Mouse (Mus musculus) embryonic facial prominence, embryonic 11.5 days (tissue): ENCODE measurements around the gene Eme2. TPM values are rescaled to one million over a fixed set of nuclear protein-coding genes. Genes with fewer than 3 reads are reported as not detected.
A peak's percentile ranks its signal among the peaks of the same experiment; 100 is the strongest.

ENCODE experiments used
- ATAC-seq: fragments of 200-750 bp; cut with Nextera tagmentation; replicated peaks from 2 replicates; pipeline ENCODE4 v1.8.0; 2017; ENCODE audit warnings: low read depth; ENCODE audit not compliant: insufficient number of reproducible peaks, low FRiP score, low TSS enrichment
- DNase-seq: peaks from one replicate; pipeline ENCODE4 v3.0.0-alpha.2; 2015; ENCODE audit warnings: low spot score
- H3K27ac ChIP-seq: fragments of 300-500 bp; sonication (generic); replicated peaks from 2 replicates; pipeline ENCODE4 v1.5.1; 2014; ENCODE audit warnings: mild to moderate bottlenecking, low read depth, low read length, control low read depth
- H3K27me3 ChIP-seq: fragments of 300-500 bp; sonication (generic); 2 replicates; pipeline ENCODE4 v1.6.1; 2014; ENCODE audit warnings: mild to moderate bottlenecking, low read length, moderate library complexity, mixed read lengths; ENCODE audit not compliant: control insufficient read depth, insufficient read depth
- H3K36me3 ChIP-seq: fragments of 300-500 bp; sonication (generic); replicated peaks from 2 replicates; pipeline ENCODE4 v1.6.1; 2014; ENCODE audit warnings: low read depth, mild to moderate bottlenecking, low read length, moderate library complexity, mixed read lengths; ENCODE audit not compliant: control insufficient read depth, insufficient read depth
- H3K4me1 ChIP-seq: fragments of 300-500 bp; sonication (generic); 2 replicates; pipeline ENCODE4 v1.6.1; 2014; ENCODE audit warnings: low read length, mixed read lengths; ENCODE audit not compliant: control insufficient read depth, insufficient read depth
- H3K4me2 ChIP-seq: fragments of 300-500 bp; sonication (generic); 2 replicates; pipeline ENCODE4 v1.6.1; 2014; ENCODE audit warnings: low read depth, mild to moderate bottlenecking, control low read depth, low read length, moderate library complexity
- H3K4me3 ChIP-seq: fragments of 300-500 bp; sonication (generic); 2 replicates; pipeline ENCODE4 v1.5.1; 2014; ENCODE audit warnings: low read depth, low read length, control low read depth
- H3K9ac ChIP-seq: fragments of 300-500 bp; sonication (generic); replicated peaks from 2 replicates; pipeline ENCODE4 v1.6.1; 2014; ENCODE audit warnings: mild to moderate bottlenecking, control low read depth, low read length
- H3K9me3 ChIP-seq: fragments of 300-500 bp; sonication (generic); replicated peaks from 2 replicates; pipeline ENCODE4 v1.6.1; 2016; ENCODE audit warnings: mild to moderate bottlenecking, low read length, inconsistent platforms, mixed read lengths; ENCODE audit not compliant: control insufficient read depth
- WGBS: fragments of 180-500 bp; shearing (Covaris S2); extraction: QIAGEN DNeasy Blood & Tissue Kit; methylation state at CpG from one replicate; pipeline ENCODE4 v1.1.7; 2014; 5-methylcytosine and 5-hydroxymethylcytosine counted together
- polyA plus RNA-seq: library from polyadenylated mRNA; unstranded; fragments of >200 nt; fragmentation: Nextera tagmentation; extraction: Ambion mirVana; gene quantifications from 2 replicates; pipeline ENCODE4 v1.2.1, GENCODE M21; 2014

The Eme2 gene
- polyA plus RNA-seq, 1 experiment from 2014 or later = 15.9 TPM

GRCm38 (mm10) chr17:24850065-24850772 is 44.7 kb downstream of the Eme2 start, which contains the start of gene Fahd1:
Gene Fahd1, minus strand, starts transcription at chr17:24850364.
- peak within 1 kb of the TSS; percentile 94 for H3K4me2 ChIP-seq
- peak within 1 kb of the TSS; percentile 80 for H3K4me3 ChIP-seq
- DNase-seq (peak; percentile 98), ATAC-seq (peak; percentile 99)
- WGBS = under 1% methylated on average over 58 of the region's 58 CpGs
- H3K27ac ChIP-seq = peak within 1 kb of the TSS; percentile 72
- H3K4me1 ChIP-seq = peaks cover 3% of the 10 kb centered on the region; the same call in 1 of the 2 replicates
- peak within 1 kb of the TSS; percentile 69 for H3K9ac ChIP-seq
- no peaks in the 10 kb centered on the region for H3K9me3 ChIP-seq
- no peaks in the 10 kb centered on the region for H3K36me3 ChIP-seq
- H3K27me3 ChIP-seq = no peaks in the 10 kb centered on the region; the same call in 1 of the 2 replicates

GRCm38 (mm10) chr17:24849733-24850064 is 45.2 kb downstream of the Eme2 start:
- under 1% methylated on average over 21 of the region's 21 CpGs for WGBS
- Histone ChIP-seq H3K36me3 (no peaks in the 10 kb centered on the region), H3K27me3 (no peaks in the 10 kb centered on the region; the same call in 1 of the 2 replicates), H3K9ac (peak overlapping the region; percentile 69), H3K9me3 (no peaks in the 10 kb centered on the region), H3K27ac (peak overlapping the region; percentile 72), H3K4me1 (peaks cover 3% of the 10 kb centered on the region; the same call in 1 of the 2 replicates), H3K4me2 (peak overlapping the region; percentile 77), H3K4me3 (peak overlapping the region; percentile 80)
- DNase-seq = peak; percentile 65
- ATAC-seq = peak; percentile 51; the same call in 1 of the 2 replicates

GRCm38 (mm10) chr17:24848600-24849031 is 46.3 kb downstream of the Eme2 start:
- H3K9me3 ChIP-seq = no peaks in the 10 kb centered on the region
- no peak overlapping the region for H3K27ac ChIP-seq
- H3K36me3 ChIP-seq = no peaks in the 10 kb centered on the region
- H3K4me1 ChIP-seq = peaks cover 3% of the 10 kb centered on the region; the same call in 1 of the 2 replicates
- no peak overlapping the region for H3K9ac ChIP-seq
- H3K4me3 ChIP-seq = no peak overlapping the region
- H3K4me2 ChIP-seq = no peak overlapping the region
- DNase-seq = no peak
- ATAC-seq = no peak
- no peaks in the 10 kb centered on the region; the same call in 1 of the 2 replicates for H3K27me3 ChIP-seq

- H3K4me1 ChIP-seq = peaks cover 3% of the 10 kb centered on the region; the same call in 1 of the 2 replicates
- H3K27ac ChIP-seq = no peak overlapping the region
- H3K36me3 ChIP-seq = no peaks in the 10 kb centered on the region
- no peak overlapping the region for H3K4me3 ChIP-seq
- no peaks in the 10 kb centered on the region for H3K9me3 ChIP-seq
- no peaks in the 10 kb centered on the region; the same call in 1 of the 2 replicates for H3K27me3 ChIP-seq
- no peak overlapping the region for H3K4me2 ChIP-seq
- no peak overlapping the region for H3K9ac ChIP-seq
- WGBS = 95% methylated on average over 1 of the region's 1 CpGs
- DNase-seq (no peak), ATAC-seq (no peak)
Observed at GRCm38 (mm10) chr17:24847386-24847785, 47.5 kb downstream of the Eme2 start.

GRCm38 (mm10) chr17:24844525-24844924 is 50.4 kb downstream of the Eme2 start:
- no peak for DNase-seq
- no peaks in the 10 kb centered on the region for H3K9me3 ChIP-seq
- H3K9ac ChIP-seq = no peak overlapping the region
- no peak for ATAC-seq
- no peak overlapping the region for H3K27ac ChIP-seq
- no peaks in the 10 kb centered on the region for H3K4me1 ChIP-seq
- 54% methylated on average over 9 of the region's 9 CpGs for WGBS
- H3K36me3 ChIP-seq = no peaks in the 10 kb centered on the region
- H3K27me3 ChIP-seq = no peaks in the 10 kb centered on the region
- H3K4me2 ChIP-seq = no peak overlapping the region
- H3K4me3 ChIP-seq = no peak overlapping the region

GRCm38 (mm10) chr17:24842631-24843030 is 52.3 kb downstream of the Eme2 start:
- ATAC-seq (no peak), DNase-seq (no peak)
- 47% methylated on average over 2 of the region's 2 CpGs for WGBS
- Histone ChIP-seq H3K36me3 (no peaks in the 10 kb centered on the region), H3K4me2 (no peak overlapping the region), H3K4me3 (no peak overlapping the region), H3K9ac (no peak overlapping the region), H3K9me3 (no peaks in the 10 kb centered on the region), H3K4me1 (no peaks in the 10 kb centered on the region), H3K27ac (no peak overlapping the region), H3K27me3 (no peaks in the 10 kb centered on the region)

GRCm38 (mm10) chr17:24841133-24841532 is 53.8 kb downstream of the Eme2 start:
- WGBS = 46% methylated on average over 4 of the region's 4 CpGs
- no peaks in the 10 kb centered on the region for H3K4me1 ChIP-seq

GRCm38 (mm10) chr17:24840341-24840740 is 54.5 kb downstream of the Eme2 start:
- Histone ChIP-seq H3K9ac (no peak overlapping the region), H3K4me3 (no peak overlapping the region), H3K36me3 (no peaks in the 10 kb centered on the region), H3K4me1 (no peaks in the 10 kb centered on the region), H3K9me3 (no peaks in the 10 kb centered on the region), H3K4me2 (no peak overlapping the region), H3K27ac (no peak overlapping the region), H3K27me3 (no peaks in the 10 kb centered on the region)
- 61% methylated on average over 5 of the region's 5 CpGs for WGBS
- DNase-seq = no peak
- ATAC-seq = no peak

More at GRCm38 (mm10) chr17:24841133-24841532, 53.8 kb downstream of the Eme2 start:
- H3K9me3 ChIP-seq = no peaks in the 10 kb centered on the region
- no peaks in the 10 kb centered on the region for H3K27me3 ChIP-seq
- ATAC-seq (no peak), DNase-seq (no peak)
- no peak overlapping the region for H3K4me2 ChIP-seq
- H3K36me3 ChIP-seq = no peaks in the 10 kb centered on the region
- H3K9ac ChIP-seq = no peak overlapping the region
- no peak overlapping the region for H3K27ac ChIP-seq
- no peak overlapping the region for H3K4me3 ChIP-seq
